Comparison of ENCODE assay signal across 16 mouse cellular contexts in genomic region chr14:46755851-46756250, GRCm38 (mm10).
"Had no signal": no experiment of that assay in that cellular context is flagged by ENCODE, and none has a peak within 500 bp of the region (broad histone marks: within the 10 kb centered on the region; RNA-seq: fewer than 3 reads in every experiment).

No protein-coding gene starts in this region.

- H3K9me3 ChIP-seq: neural tube, embryonic 13.5 days; neural tube, embryonic 15.5 days; stomach, embryonic 15.5 days had no signal

- H3K27ac ChIP-seq: neural tube, embryonic 13.5 days; neural tube, embryonic 15.5 days; stomach, embryonic 15.5 days; stomach, postnatal 0 days had no signal

- DNase-seq: retina, postnatal 1 day; right cerebral cortex, adult 18-20 months; right cerebral cortex, postnatal 14 days; right cerebral cortex, postnatal 25 days; right cerebral cortex, postnatal 4 days; spleen, adult 18-20 months; thymus, adult 18-20 months; thymus, adult 2 months; thymus, postnatal 14 days; thymus, postnatal 25 days; thymus, postnatal 36 days; thymus, postnatal 4 days had no signal

- H3K36me3 ChIP-seq: neural tube, embryonic 13.5 days; neural tube, embryonic 15.5 days; stomach, embryonic 15.5 days had no signal

- H3K4me3 ChIP-seq: neural tube, embryonic 13.5 days; neural tube, embryonic 15.5 days; stomach, embryonic 15.5 days had no signal

- H3K27me3 ChIP-seq: neural tube, embryonic 13.5 days; neural tube, embryonic 15.5 days; stomach, embryonic 15.5 days had no signal
